12 mouse cellular contexts compared by ENCODE assay signal in the genomic region with DNA sequence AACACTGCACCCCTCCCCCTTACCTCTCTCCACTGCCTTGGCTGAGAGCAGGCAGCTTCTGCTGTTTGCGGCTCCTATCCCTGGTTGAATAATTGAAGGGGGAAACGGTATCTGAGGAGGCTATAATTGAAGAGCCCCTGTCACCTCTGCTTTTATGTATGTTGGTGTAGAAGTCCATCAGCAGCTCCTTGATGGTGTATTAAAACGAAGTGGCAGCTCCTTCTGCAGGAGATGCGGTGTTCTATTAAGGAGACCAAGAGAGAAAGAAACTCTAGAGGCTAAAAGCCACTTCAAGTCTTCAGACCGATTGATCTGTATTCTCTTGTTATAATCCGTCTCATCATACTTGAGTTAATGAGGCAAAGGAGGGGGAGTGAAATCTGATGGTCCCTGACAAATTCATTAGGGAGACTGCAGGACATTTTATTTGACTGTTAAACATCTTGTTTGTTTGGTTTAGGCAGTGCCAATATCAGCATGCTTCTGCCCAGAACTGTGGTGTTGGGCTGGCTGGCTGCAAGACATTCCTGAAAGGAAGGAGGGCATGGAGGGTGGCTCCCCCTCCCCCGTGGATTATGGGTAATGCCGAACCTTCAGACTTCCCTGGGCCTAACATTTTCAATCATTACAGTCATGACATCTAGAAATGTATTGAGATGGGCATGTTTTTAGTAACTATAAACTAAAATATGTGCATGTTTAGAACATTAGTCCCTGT. TPM values are rescaled to one million over a fixed set of nuclear protein-coding genes. Genes with fewer than 3 reads are reported as not detected.
DNase-seq lines count a peak whose midpoint lies in the region; ATAC-seq lines count a peak whose summit lies in the region.
"Had no signal": no experiment of that assay in that cellular context is flagged by ENCODE, and none has a peak within 500 bp of the region (broad histone marks: within the 10 kb centered on the region; RNA-seq: fewer than 3 reads in every experiment).

No protein-coding gene starts in this region.

- peak overlapping the region; percentile 64 for H3K4me2 ChIP-seq in heart, embryonic 12.5 days
- peak overlapping the region; percentile 64 for H3K4me2 ChIP-seq in embryonic facial prominence, embryonic 14.5 days (ENCODE audit: low read depth, low read length)
- H3K4me2 ChIP-seq in limb, embryonic 12.5 days = peak overlapping the region; percentile 76
- peak overlapping the region; percentile 59 for H3K4me2 ChIP-seq in neural tube, embryonic 15.5 days

- no peaks in the 10 kb centered on the region for H3K9me3 ChIP-seq in heart, embryonic 12.5 days (replicated peaks)
- H3K9me3 ChIP-seq in embryonic facial prominence, embryonic 14.5 days (ENCODE audit: control insufficient read depth, low read length) = no peaks in the 10 kb centered on the region
- H3K9me3 ChIP-seq in limb, embryonic 12.5 days = no peaks in the 10 kb centered on the region
- H3K9me3 ChIP-seq in neural tube, embryonic 15.5 days (replicated peaks) = no peaks in the 10 kb centered on the region

- peaks cover 21% of the 10 kb centered on the region for H3K4me1 ChIP-seq in heart, embryonic 12.5 days (replicated peaks)
- H3K4me1 ChIP-seq in embryonic facial prominence, embryonic 14.5 days (ENCODE audit: control insufficient read depth, insufficient read depth, low read length) = peaks cover 15% of the 10 kb centered on the region
- H3K4me1 ChIP-seq in limb, embryonic 12.5 days (replicated peaks) = peaks cover 30% of the 10 kb centered on the region
- H3K4me1 ChIP-seq in neural tube, embryonic 15.5 days = peaks cover 22% of the 10 kb centered on the region

- ATAC-seq in heart, embryonic 12.5 days (ENCODE audit: insufficient number of reproducible peaks, low FRiP score) = no peak
- no peak for ATAC-seq in embryonic facial prominence, embryonic 14.5 days (ENCODE audit: low read depth)
- ATAC-seq in limb, embryonic 12.5 days (ENCODE audit: insufficient number of reproducible peaks, insufficient read depth, low FRiP score, low TSS enrichment, low read depth) = no peak
- ATAC-seq in neural tube, embryonic 15.5 days (ENCODE audit: low FRiP score) = no peak
- ATAC-seq: CD4-positive, CD25-positive, alpha-beta regulatory T cell, adult 4 months had no signal

- no peak overlapping the region for H3K9ac ChIP-seq in heart, embryonic 12.5 days
- H3K9ac ChIP-seq in embryonic facial prominence, embryonic 14.5 days (ENCODE audit: low read depth, low read length) = peak overlapping the region; percentile 70
- H3K9ac ChIP-seq in limb, embryonic 12.5 days (replicated peaks) = peak overlapping the region; percentile 71; the same call in 1 of the 2 replicates
- 0 out of 2 replicates have a peak overlapping the region, but pooled peaks have one; percentile 41 for H3K9ac ChIP-seq in neural tube, embryonic 15.5 days (replicated peaks)

- H3K36me3 ChIP-seq in heart, embryonic 12.5 days = no peaks in the 10 kb centered on the region
- no peaks in the 10 kb centered on the region for H3K36me3 ChIP-seq in embryonic facial prominence, embryonic 14.5 days (ENCODE audit: control insufficient read depth, insufficient read depth, low read length)
- H3K36me3 ChIP-seq in limb, embryonic 12.5 days = no peaks in the 10 kb centered on the region
- no peaks in the 10 kb centered on the region for H3K36me3 ChIP-seq in neural tube, embryonic 15.5 days

- H3K27me3 ChIP-seq in heart, embryonic 12.5 days (replicated peaks) = peaks cover 7% of the 10 kb centered on the region
- peaks cover 13% of the 10 kb centered on the region; the same call in 1 of the 2 replicates for H3K27me3 ChIP-seq in embryonic facial prominence, embryonic 14.5 days (replicated peaks; ENCODE audit: control insufficient read depth, insufficient read depth, low read length)
- H3K27me3 ChIP-seq in limb, embryonic 12.5 days = peaks cover 6% of the 10 kb centered on the region; the same call in 1 of the 2 replicates
- peaks cover 2% of the 10 kb centered on the region; the same call in 1 of the 2 replicates for H3K27me3 ChIP-seq in neural tube, embryonic 15.5 days (replicated peaks)

- H3K4me3 ChIP-seq in heart, embryonic 12.5 days = 0 out of 2 replicates have a peak overlapping the region, but pooled peaks have one; percentile 5
- H3K4me3 ChIP-seq in embryonic facial prominence, embryonic 14.5 days (ENCODE audit: low read depth, low read length) = peak overlapping the region; percentile 31
- H3K4me3 ChIP-seq in limb, embryonic 12.5 days (replicated peaks) = peak overlapping the region; percentile 41
- H3K4me3 ChIP-seq in neural tube, embryonic 15.5 days (replicated peaks) = peak overlapping the region; percentile 29

- H3K27ac ChIP-seq in heart, embryonic 12.5 days (ENCODE audit: poor library complexity, severe bottlenecking) = no peak overlapping the region
- peak overlapping the region; percentile 89 for H3K27ac ChIP-seq in embryonic facial prominence, embryonic 14.5 days (replicated peaks; ENCODE audit: low read depth, low read length)
- H3K27ac ChIP-seq in limb, embryonic 12.5 days = peak overlapping the region; percentile 97
- peak overlapping the region; percentile 83 for H3K27ac ChIP-seq in neural tube, embryonic 15.5 days (replicated peaks)

- 22% methylated on average over 8 of the region's 8 CpGs for WGBS in heart, embryonic 12.5 days
- WGBS in embryonic facial prominence, embryonic 14.5 days = 16% methylated on average over 8 of the region's 8 CpGs
- WGBS in limb, embryonic 12.5 days = 2% methylated on average over 8 of the region's 8 CpGs
- 10% methylated on average over 8 of the region's 8 CpGs for whole genome bisulfite sequencing in neural tube, embryonic 15.5 days

- DNase-seq in heart, adult 18-20 months = no peak
- peak; percentile 56 for DNase-seq in embryonic facial prominence, embryonic 14.5 days (ENCODE audit: low spot score)
- no peak for DNase-seq in gastrocnemius, postnatal 4 days (ENCODE audit: low spot score in 2 of 2)
- no peak for DNase-seq in frontal cortex, postnatal 36 days (ENCODE audit: low spot score in 2 of 2)
- DNase-seq in right cerebral cortex, postnatal 14 days = no peak
- DNase-seq: cerebellum, adult 18-20 months; kidney, adult 18-20 months; lung, postnatal 14 days had no signal

RNA-seq across cellular contexts. Expression of gene Mab21l2, which starts 2.7 kb away (rescaled TPM):
- polyA plus RNA-seq in heart, embryonic 12.5 days (2016; fragmentation: Nextera tagmentation; extraction: Ambion mirVana) = 8.5 and 10.1 TPM in 2 replicates
- total RNA-seq in heart, adult 18-20 months (2021) = under 1 TPM in 1 of 2 experiments, not detected in 1; 0.17 TPM
- 33.9 and 45.0 TPM in 2 replicates for polyA plus RNA-seq in embryonic facial prominence, embryonic 14.5 days (2014; fragmentation: Nextera tagmentation; extraction: Ambion mirVana)
- polyA plus RNA-seq in limb, embryonic 12.5 days (2016; fragmentation: Nextera tagmentation; extraction: Ambion mirVana) = 142 and 172 TPM in 2 replicates
- polyA plus RNA-seq in neural tube, embryonic 15.5 days (2015; fragmentation: Nextera tagmentation; extraction: Ambion mirVana) = 174 and 200 TPM in 2 replicates
- 1 to 10 TPM in 1 of 2 experiments, under 1 TPM in 1; 0.74 to 1.9 TPM for total RNA-seq in gastrocnemius, postnatal 4 days (2021)
